Mouse (Mus musculus): Measurements from ENCODE around the gene Celf1. TPM values are rescaled to one million over a fixed set of nuclear protein-coding genes. Genes with fewer than 3 reads are reported as not detected.
A peak's percentile ranks its signal among the peaks of the same experiment; 100 is the strongest.

The Celf1 gene
- polyA plus RNA-seq, 1 experiment from 2014 or later, result 47.9 TPM

GRCm38 (mm10) chr2:90911668-90912067 lies 28.5 kb upstream of the Celf1 start:
- H3K4me3 ChIP-seq (ENCODE audit: low read depth, low read length), result no peak overlapping the region
- no peak for ATAC-seq (ENCODE audit: low read depth)
- WGBS (ENCODE audit: insufficient replicate concordance), result 61% methylated on average over 1 of the region's 1 CpGs
- peaks cover 31% of the 10 kb centered on the region for H3K36me3 ChIP-seq (ENCODE audit: control insufficient read depth, insufficient read depth)
- no peak overlapping the region for H3K9ac ChIP-seq (ENCODE audit: low read depth, low read length)
- no peak overlapping the region for H3K4me2 ChIP-seq (ENCODE audit: low read depth, low read length)
- H3K9me3 ChIP-seq (replicated peaks; ENCODE audit: control insufficient read depth, low read length), result no peaks in the 10 kb centered on the region
- no peak overlapping the region for H3K27ac ChIP-seq (ENCODE audit: low read length)
- no peaks in the 10 kb centered on the region for H3K27me3 ChIP-seq (ENCODE audit: control insufficient read depth, insufficient read depth, low read depth, low read length)
- peaks cover 18% of the 10 kb centered on the region for H3K4me1 ChIP-seq (ENCODE audit: control insufficient read depth, low read depth, low read length)

DNA sequence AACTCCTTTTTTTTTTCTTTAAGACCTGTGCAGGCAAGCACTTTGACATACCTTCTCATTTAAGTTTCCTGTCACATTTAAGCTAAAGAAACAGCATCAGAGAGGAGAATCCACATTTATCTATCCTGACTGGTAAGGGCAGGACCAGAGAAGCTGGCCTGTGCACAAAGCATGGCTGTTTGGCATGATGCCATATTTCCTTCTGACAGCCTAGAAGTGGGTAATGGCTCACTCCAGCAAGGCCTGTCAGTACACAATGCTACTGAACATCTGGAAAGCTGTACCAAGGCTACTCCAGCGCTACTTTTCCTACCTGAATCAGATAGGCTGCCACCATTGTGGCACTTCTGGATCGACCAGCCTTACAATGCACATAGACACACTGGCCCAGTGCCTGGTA lies 26.5 kb upstream of the Celf1 start:
- peaks cover 24% of the 10 kb centered on the region for H3K36me3 ChIP-seq (ENCODE audit: control insufficient read depth, insufficient read depth)
- ATAC-seq (ENCODE audit: low read depth), result no peak

GRCm38 (mm10) chr2:90915516-90915915 lies 24.7 kb upstream of the Celf1 start:
- 0 out of 2 replicates have a peak overlapping the region, but pooled peaks have one; percentile 99 for H3K4me2 ChIP-seq (ENCODE audit: low read depth, low read length)
- H3K36me3 ChIP-seq (ENCODE audit: control insufficient read depth, insufficient read depth), result 0 out of 2 replicates have a peak, but pooled peaks cover 8% of the 10 kb centered on the region
- no peaks in the 10 kb centered on the region for H3K9me3 ChIP-seq (replicated peaks; ENCODE audit: control insufficient read depth, low read length)
- no peak overlapping the region for H3K4me3 ChIP-seq (ENCODE audit: low read depth, low read length)
- H3K9ac ChIP-seq (ENCODE audit: low read depth, low read length), result no peak overlapping the region; the same call in 1 of the 2 replicates
- peaks cover 29% of the 10 kb centered on the region for H3K4me1 ChIP-seq (ENCODE audit: control insufficient read depth, low read depth, low read length)
- no peaks in the 10 kb centered on the region for H3K27me3 ChIP-seq (ENCODE audit: control insufficient read depth, insufficient read depth, low read depth, low read length)
- 61% methylated on average over 1 of the region's 1 CpGs for WGBS (ENCODE audit: insufficient replicate concordance)
- no peak overlapping the region for H3K27ac ChIP-seq (ENCODE audit: low read length)
- ATAC-seq (ENCODE audit: low read depth), result no peak

More for the DNA sequence above, 26.5 kb upstream of the Celf1 start:
- no peak overlapping the region for H3K9ac ChIP-seq (ENCODE audit: low read depth, low read length)
- no peak overlapping the region for H3K4me3 ChIP-seq (ENCODE audit: low read depth, low read length)
- H3K4me1 ChIP-seq (ENCODE audit: control insufficient read depth, low read depth, low read length), result peaks cover 29% of the 10 kb centered on the region
- H3K9me3 ChIP-seq (replicated peaks; ENCODE audit: control insufficient read depth, low read length), result no peaks in the 10 kb centered on the region
- no peak overlapping the region for H3K4me2 ChIP-seq (ENCODE audit: low read depth, low read length)
- H3K27me3 ChIP-seq (ENCODE audit: control insufficient read depth, insufficient read depth, low read depth, low read length), result no peaks in the 10 kb centered on the region
- WGBS (ENCODE audit: insufficient replicate concordance), result 82% methylated on average over 2 of the region's 2 CpGs
- no peak overlapping the region for H3K27ac ChIP-seq (ENCODE audit: low read length)

- Histone ChIP-seq H3K9me3 (replicated peaks; ENCODE audit: control insufficient read depth, low read length) (no peaks in the 10 kb centered on the region), H3K36me3 (ENCODE audit: control insufficient read depth, insufficient read depth) (0 out of 2 replicates have a peak, but pooled peaks cover 4% of the 10 kb centered on the region), H3K9ac (ENCODE audit: low read depth, low read length) (peak overlapping the region; percentile 96), H3K4me2 (ENCODE audit: low read depth, low read length) (peak overlapping the region; percentile 99), H3K27ac (ENCODE audit: low read length) (peak overlapping the region; percentile 94), H3K27me3 (ENCODE audit: control insufficient read depth, insufficient read depth, low read depth, low read length) (no peaks in the 10 kb centered on the region), H3K4me3 (ENCODE audit: low read depth, low read length) (peak overlapping the region; percentile 78), H3K4me1 (ENCODE audit: control insufficient read depth, low read depth, low read length) (peaks cover 29% of the 10 kb centered on the region)
- 16% methylated on average over 7 of the region's 7 CpGs for WGBS (ENCODE audit: insufficient replicate concordance)
- ATAC-seq (ENCODE audit: low read depth), result no peak
These were observed 23.5 kb upstream of the Celf1 start for GRCm38 (mm10) chr2:90916560-90917232.

DNA sequence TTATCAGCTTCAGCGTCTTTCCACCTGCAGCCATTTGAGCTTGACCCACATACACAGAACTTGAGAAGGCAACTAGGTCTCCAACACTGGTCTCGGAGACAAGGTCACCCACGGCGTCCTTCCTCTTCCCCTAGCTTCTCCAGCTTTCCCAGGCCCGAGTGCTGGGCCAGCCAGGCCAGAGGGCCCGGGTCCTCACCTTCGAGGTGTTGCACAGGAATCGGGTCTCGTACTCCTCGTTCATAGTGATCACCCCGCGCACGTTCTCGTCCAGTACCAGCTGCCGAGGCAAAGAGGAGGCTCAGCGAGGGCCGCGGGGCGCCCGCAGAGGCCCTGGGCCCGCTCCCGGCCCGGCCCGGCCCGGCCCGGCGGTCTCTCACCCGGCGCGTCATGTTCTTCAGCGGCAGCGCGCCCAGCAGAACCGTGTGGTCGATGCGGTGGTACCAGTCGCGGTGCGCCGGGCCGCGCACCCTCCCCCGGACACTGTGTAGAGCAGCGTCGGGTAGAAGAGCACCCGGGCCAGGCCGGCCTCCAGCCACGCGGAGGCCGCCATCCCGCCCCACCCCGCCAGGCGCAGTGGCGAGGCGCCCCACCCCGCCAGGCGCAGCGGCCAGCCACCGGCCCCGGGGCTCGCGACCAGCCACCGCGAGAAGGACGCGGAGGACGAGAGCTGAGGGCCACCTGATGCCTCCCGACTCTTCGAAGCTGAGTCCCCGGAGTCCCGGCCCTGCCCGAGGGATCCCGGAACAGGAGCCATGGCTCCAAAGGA lies 22.8 kb upstream of the Celf1 start:
- peak overlapping the region; percentile 94 for H3K27ac ChIP-seq (ENCODE audit: low read length)
- peak overlapping the region; percentile 78 for H3K4me3 ChIP-seq (ENCODE audit: low read depth, low read length)
- no peaks in the 10 kb centered on the region for H3K27me3 ChIP-seq (ENCODE audit: control insufficient read depth, insufficient read depth, low read depth, low read length)
- under 1% methylated on average over 72 of the region's 73 CpGs for WGBS (ENCODE audit: insufficient replicate concordance)
- H3K9me3 ChIP-seq (replicated peaks; ENCODE audit: control insufficient read depth, low read length), result no peaks in the 10 kb centered on the region
- H3K9ac ChIP-seq (ENCODE audit: low read depth, low read length), result peak overlapping the region; percentile 96
- peak overlapping the region; percentile 99 for H3K4me2 ChIP-seq (ENCODE audit: low read depth, low read length)
- peak; percentile 91 for ATAC-seq (ENCODE audit: low read depth)
- H3K4me1 ChIP-seq (ENCODE audit: control insufficient read depth, low read depth, low read length), result peaks cover 29% of the 10 kb centered on the region
- H3K36me3 ChIP-seq (ENCODE audit: control insufficient read depth, insufficient read depth), result 0 out of 2 replicates have a peak, but pooled peaks cover 2% of the 10 kb centered on the region

- Histone ChIP-seq H3K4me3 (ENCODE audit: low read depth, low read length) (peak overlapping the region; percentile 78), H3K27ac (ENCODE audit: low read length) (peak overlapping the region; percentile 94), H3K9me3 (replicated peaks; ENCODE audit: control insufficient read depth, low read length) (no peaks in the 10 kb centered on the region), H3K36me3 (ENCODE audit: control insufficient read depth, insufficient read depth) (0 out of 2 replicates have a peak, but pooled peaks cover 2% of the 10 kb centered on the region), H3K9ac (ENCODE audit: low read depth, low read length) (peak overlapping the region; percentile 96), H3K27me3 (ENCODE audit: control insufficient read depth, insufficient read depth, low read depth, low read length) (no peaks in the 10 kb centered on the region), H3K4me1 (ENCODE audit: control insufficient read depth, low read depth, low read length) (peaks cover 29% of the 10 kb centered on the region), H3K4me2 (ENCODE audit: low read depth, low read length) (peak overlapping the region; percentile 99)
- ATAC-seq (ENCODE audit: low read depth), result peak; percentile 65
- WGBS (ENCODE audit: insufficient replicate concordance), result 12% methylated on average over 16 of the region's 16 CpGs
These were observed 22.0 kb upstream of the Celf1 start for GRCm38 (mm10) chr2:90917999-90918698.

GRCm38 (mm10) chr2:90921178-90921577 lies 19.0 kb upstream of the Celf1 start:
- Histone ChIP-seq H3K36me3 (ENCODE audit: control insufficient read depth, insufficient read depth) (no peaks in the 10 kb centered on the region), H3K27ac (ENCODE audit: low read length) (no peak overlapping the region), H3K4me2 (ENCODE audit: low read depth, low read length) (no peak overlapping the region), H3K27me3 (ENCODE audit: control insufficient read depth, insufficient read depth, low read depth, low read length) (no peaks in the 10 kb centered on the region), H3K9ac (ENCODE audit: low read depth, low read length) (no peak overlapping the region), H3K4me3 (ENCODE audit: low read depth, low read length) (no peak overlapping the region), H3K9me3 (replicated peaks; ENCODE audit: control insufficient read depth, low read length) (no peaks in the 10 kb centered on the region), H3K4me1 (ENCODE audit: control insufficient read depth, low read depth, low read length) (peaks cover 22% of the 10 kb centered on the region)
- no peak for ATAC-seq (ENCODE audit: low read depth)
- WGBS (ENCODE audit: insufficient replicate concordance), result 81% methylated on average over 1 of the region's 1 CpGs

DNA sequence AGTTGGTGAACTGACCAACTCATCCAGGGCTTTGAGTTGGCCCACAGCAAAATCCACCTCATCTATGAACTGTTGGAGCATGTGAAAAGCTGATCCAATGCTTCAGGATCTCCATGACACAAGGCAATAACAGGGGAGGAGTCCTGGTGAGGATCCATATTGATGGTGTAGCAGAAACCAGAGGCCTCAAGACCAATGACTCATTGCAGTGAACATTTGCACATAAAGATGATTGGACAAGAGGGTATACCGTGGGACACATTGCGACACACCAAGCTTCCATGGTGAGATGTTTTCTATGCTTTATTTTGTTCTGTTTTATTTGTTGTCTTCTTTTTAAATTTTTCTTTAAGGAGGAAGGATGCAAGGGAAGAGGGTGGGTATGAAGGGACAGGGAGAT lies 17.5 kb upstream of the Celf1 start:
- Histone ChIP-seq H3K9ac (ENCODE audit: low read depth, low read length) (no peak overlapping the region), H3K4me3 (ENCODE audit: low read depth, low read length) (no peak overlapping the region), H3K4me2 (ENCODE audit: low read depth, low read length) (no peak overlapping the region), H3K27ac (ENCODE audit: low read length) (no peak overlapping the region), H3K36me3 (ENCODE audit: control insufficient read depth, insufficient read depth) (no peaks in the 10 kb centered on the region), H3K27me3 (ENCODE audit: control insufficient read depth, insufficient read depth, low read depth, low read length) (no peaks in the 10 kb centered on the region), H3K4me1 (ENCODE audit: control insufficient read depth, low read depth, low read length) (peaks cover 10% of the 10 kb centered on the region), H3K9me3 (replicated peaks; ENCODE audit: control insufficient read depth, low read length) (no peaks in the 10 kb centered on the region)
- no peak for ATAC-seq (ENCODE audit: low read depth)
- WGBS (ENCODE audit: insufficient replicate concordance), result 76% methylated on average over 2 of the region's 2 CpGs

Data from liver, embryonic 16.5 days (tissue).